Mouse (Mus musculus): ENCODE measurements at regions not wholly inside any gene's neighbourhood (a gene's known extent, or its start where the extent isn't known, plus 50 kb on each side); places are given as distances from the start of the nearest gene placed in this dataset.

DNA sequence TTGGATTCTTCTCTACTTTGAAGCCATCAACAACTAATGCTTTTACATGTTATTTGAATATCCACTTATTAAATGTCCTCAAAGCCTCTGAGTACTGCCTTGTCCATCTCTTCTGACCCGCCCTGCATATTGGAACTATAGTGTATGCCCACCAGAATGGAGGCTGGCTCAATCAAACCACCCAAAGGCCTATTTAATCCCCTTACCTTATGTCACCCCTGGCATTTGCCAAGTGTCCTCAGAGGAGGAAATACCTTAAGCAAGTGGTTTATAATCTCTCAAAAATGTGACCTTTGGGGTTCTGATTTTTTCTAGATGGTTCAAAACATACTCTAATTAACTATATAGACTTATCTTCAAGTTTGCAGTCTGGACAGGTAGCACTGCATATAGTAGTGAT, 542.3 kb downstream of the Etv1 start:
- TF ChIP-seq CTCF (IDR thresholded peaks at IDR 0.05; ENCODE audit: insufficient read depth, low read length): no peak
- TF ChIP-seq POLR2A (IDR thresholded peaks at IDR 0.05; ENCODE audit: borderline replicate concordance, extremely low read depth, low read depth, low read length): no peak
